Mouse (Mus musculus): ENCODE results near the gene Nek1. TPM values are rescaled to one million over a fixed set of nuclear protein-coding genes. Genes with fewer than 3 reads are reported as not detected.

Nek1 gene
- polyA plus RNA-seq, 1 experiment, result 4.7 TPM

DNA sequence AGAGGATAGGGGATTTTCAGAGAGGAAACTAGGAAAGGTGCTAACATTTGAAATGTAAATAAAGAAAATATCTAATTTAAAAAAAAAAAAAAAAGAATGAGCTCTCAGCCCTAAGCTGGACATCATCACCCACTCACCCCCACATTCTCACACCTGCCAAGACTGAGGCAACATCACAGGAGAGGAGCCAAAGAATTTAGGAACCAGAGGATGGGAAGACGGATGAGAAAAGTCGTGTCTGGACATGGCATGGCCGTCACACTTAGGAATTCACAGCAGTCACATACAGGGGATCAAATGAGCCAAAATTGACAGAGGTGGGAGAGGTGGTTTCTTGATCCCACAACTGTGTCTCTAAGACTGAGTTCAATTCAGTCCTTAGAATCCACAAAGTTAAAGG lies 165.5 kb downstream of the Nek1 start:
- peak; percentile 92 for DNase-seq (ENCODE audit: low read depth)

DNA sequence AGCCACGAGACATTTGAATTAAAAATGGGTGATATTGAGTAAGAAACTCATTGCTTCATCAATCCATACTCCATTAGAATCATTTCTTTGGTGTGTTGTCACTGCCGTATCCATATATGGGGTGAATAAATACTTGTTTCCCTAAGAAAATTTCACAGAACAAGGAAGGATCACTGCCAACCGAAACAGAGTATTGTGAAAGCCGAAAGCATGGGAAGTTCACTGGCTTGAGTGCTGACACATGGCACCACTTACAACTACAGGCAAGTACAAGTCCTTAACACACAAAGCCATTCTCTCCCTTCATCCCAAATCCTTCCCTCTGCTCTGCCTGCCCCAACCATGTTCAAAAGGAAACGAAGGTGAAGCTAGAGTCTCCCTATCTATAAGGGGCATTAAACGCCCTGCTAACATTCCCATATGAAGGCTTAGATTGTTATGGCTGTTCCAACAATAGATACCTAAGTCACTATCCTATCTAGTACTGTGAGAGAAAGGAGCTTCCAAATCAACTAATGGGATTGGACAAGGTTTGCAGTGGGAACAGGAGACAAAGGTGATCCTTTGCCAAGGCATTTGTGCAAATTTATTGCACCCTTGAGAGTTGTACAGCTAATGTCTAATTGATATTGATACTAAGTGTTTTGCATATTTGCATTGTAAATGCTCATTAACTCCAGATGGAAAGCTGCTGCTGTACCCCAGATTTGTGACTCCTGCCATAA lies 168.6 kb downstream of the Nek1 start:
- DNase-seq (ENCODE audit: low read depth), result peak; percentile 96

DNA sequence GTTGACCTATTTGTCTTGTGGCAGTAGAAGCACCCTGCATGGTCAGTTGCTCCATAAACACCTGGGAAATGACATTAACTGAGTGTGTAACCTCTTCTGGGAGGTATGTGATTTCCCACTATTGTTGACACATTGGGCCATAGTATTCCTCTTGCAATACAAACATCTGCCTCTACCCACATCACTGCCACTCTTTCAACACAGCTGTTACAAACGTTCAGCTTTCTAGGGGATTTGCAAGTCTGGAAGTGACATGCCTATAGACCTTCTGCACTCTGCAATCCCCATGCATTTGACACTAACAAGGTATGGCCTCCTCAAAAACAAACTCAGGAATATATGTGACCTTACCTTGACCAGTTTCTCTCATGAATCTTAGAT lies 169.2 kb downstream of the Nek1 start:
- DNase-seq (ENCODE audit: low read depth), result peak; percentile 87

DNA sequence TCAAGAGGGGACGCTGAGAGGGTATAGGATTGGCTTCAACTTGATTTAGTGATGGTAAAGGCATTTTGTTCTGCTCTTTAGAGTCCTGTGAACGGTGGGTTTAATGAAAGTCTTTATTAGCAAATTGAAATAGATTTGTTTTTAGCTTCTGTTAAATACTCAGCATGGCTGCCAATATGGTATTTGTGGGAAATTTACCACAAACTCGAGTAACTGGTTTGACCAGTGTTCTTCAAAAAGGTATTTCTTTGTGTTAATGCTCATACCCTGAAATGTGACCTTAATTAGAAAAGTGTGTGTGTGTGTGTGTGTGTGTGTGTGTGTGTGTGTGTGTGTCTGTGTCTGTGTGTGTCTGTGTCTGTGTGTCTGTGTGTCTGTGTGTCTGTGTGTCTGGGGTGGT lies 178.6 kb downstream of the Nek1 start:
- DNase-seq (ENCODE audit: low read depth), result no peak

DNA sequence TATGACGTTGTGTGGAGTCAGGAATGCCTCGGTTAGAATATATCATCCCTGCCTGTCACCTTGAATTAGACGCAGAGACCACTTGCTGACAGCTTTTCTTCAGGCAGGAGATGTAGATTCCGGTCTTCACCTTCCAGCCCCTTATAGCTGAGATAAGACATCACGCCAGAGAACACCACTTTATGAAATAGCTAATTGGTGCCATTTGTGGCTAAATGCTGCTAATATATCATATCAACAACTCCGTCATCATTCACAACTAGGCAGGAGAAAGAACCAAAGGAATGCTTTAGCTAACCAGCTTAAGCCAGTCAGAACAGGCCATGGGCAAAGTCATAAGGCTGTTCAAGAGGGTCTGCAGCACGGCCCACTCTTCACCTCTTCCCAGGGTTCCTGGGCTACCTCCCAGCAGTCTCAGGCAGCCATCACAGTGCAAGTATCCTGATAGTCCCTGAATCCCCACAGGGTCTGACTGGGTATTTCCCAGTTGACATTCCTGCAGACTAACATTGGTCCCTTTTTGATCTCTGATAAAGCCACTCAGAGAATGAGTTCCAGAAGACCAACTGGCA lies 181.0 kb downstream of the Nek1 start:
- no peak for DNase-seq (ENCODE audit: low read depth)

DNA sequence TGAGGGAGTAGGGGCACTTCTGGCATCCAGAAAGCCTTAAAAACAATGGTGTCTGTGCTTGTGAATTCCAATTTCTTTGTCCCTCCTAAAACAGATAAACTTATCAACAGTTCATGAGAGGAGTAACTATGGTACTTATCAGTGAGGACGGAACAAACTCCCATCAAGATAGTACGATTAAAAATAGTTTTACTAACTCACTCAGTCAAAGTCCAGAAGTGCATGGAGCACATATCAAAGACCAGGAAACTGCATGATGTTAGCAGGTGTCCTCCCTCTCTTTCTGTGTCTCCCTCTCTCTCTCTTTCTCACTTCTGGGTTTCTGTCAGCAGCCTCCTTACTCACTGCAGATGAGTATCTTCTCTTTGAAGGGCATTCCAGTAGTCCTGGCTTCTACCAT lies 182.9 kb downstream of the Nek1 start:
- DNase-seq (ENCODE audit: low read depth), result no peak

DNA sequence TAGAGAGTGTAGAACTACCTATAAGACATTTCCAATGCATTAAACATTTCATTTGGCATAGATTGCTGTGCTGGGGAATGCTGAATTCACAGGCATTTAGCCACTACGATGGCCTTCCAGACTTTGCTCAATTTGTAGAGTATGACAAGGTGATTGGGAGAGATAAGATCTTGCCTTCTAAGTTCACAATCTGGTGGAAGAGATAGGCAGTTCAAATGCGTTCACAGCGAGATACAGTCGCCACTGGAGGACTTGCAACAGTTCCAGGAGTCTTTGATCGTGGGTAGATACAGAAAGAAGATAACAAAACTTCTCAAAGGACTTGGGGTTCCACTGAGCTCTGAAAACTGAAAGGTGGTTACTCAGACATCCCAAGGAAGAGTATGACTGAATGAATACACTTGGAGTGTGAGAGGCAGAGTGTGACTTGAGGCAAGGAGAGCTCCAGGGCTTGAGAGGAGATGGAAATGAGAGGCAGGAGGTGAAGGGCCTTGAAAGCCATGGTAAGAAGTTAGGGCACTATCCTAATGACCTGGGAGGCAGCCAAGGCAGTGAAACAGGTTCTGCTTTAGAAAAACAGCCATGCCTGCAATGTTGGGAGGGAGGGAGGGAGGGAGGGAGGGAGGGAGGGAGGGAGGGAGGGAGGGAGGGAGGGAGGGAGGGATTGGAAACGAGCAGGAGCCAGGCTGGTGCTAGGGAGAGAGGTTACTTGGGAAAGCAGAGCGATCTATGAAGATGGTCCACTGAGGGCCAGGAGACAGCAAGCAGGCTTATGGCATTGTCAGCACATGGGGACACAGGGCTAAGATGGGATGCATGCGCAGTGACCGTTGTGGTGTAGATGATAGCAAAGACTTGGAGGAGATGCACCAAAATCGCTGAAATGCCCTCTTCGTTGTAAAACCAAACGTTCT lies 184.9 kb downstream of the Nek1 start:
- no peak for DNase-seq (ENCODE audit: low read depth)

DNA sequence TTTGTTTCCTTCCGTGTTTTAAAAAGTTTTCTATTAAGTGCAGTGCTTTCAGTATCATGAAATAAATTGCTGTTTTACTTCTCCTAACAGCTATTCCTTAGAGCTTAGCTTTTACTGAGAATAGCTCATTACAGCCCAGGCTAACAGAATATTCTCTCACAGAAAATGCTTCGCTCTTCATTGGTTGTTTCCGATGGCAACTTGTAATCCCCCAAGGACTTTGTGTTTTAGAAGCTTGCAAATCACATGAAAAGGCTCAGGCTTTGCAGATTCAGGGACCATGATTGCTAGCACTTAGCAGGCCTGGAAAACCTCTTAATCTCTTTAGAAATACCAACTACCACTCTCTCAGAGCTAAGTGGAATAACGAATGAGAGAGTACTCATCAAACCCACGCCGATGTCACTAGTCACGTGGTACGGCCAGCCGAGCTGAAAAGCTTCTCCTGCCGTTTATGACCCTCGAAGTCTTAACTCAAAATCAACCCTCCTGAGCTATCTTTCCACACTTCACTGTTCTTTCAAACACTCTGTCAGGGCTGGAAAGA lies 185.7 kb downstream of the Nek1 start:
- no peak for DNase-seq (ENCODE audit: low read depth)

Other genes starting within 250 kb of the Nek1 start
- 8.4 and 9.1 TPM in 2 replicates for gene Hpf1, start 102.8 kb upstream of the Nek1 start, polyA plus RNA-seq (2012; rRNA removed)
- 17.4 and 20.5 TPM in 2 replicates for gene Clcn3, start 9.9 kb upstream of the Nek1 start, polyA plus RNA-seq (2012; rRNA removed)
- 12.7 and 16.0 TPM in 2 replicates for gene Sh3rf1, start 230.7 kb downstream of the Nek1 start, polyA plus RNA-seq (2012; rRNA removed)

All from gonadal fat pad, adult 2 months (tissue).